Mouse (Mus musculus) right cerebral cortex, postnatal 10 days (tissue): ENCODE data around the gene Serbp1.
A peak's percentile ranks its signal among the peaks of the same experiment; 100 is the strongest.

Experiments
- DNase-seq, 2 experiments: peaks; one replicate each; pipeline ENCODE4 v3.0.0; 2021; ENCODE audit warnings: low spot score in 2 of 2

Serbp1 gene

DNA sequence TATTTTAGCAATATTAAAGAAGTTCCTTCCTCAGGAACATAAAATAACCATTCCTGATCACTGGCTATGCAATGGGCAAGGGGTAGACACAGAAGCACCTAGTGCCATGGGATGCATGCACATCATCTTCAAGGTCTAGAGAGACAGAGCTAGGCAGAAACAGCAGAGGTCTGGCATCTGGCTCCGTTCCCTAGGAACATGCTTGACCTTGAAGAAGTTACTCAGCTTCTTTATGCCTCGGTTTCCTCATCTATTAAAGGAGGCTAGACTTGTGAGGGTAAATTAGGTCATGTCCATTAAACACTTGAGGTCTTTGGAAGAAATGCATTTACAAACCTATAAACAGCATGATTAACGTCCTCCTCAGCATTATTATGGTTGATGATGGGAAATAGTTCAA is 2.3 kb upstream of the Serbp1 start:
- DNase-seq = no peak

DNA sequence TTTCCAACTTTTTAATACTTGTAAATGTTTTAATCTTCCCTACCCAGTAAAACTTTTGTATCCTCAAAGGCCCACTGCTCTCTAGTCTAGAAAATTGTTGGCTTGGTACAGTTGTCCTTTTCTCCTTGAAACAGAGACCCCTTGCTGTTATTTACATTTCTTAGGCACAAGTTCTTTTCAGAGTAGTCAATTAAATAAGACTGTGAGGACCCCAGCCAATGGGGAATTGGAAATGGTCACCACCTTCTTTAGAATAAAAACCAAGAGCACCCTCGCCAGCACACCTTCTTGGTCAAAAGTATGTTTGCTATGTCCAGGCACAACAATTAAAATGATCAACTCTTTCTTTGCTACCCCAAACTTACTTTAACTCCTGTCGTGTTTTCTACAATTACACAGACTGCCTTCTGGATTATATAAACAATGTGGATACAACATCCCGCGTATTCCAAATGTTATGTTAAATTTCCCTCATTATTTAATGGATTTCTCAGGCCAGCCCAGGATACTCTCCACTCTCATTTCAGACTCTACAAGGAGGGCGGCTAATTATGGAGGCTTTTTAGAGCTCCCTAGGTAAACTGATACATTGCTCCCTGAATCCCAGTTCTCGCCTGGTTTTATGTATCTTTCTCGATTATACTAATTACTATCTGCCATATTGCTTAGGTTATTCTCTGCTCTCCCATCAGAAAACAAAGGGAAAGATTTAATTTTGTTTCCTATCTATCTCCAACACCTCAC is 1.3 kb upstream of the Serbp1 start:
- no peak for DNase-seq

DNA sequence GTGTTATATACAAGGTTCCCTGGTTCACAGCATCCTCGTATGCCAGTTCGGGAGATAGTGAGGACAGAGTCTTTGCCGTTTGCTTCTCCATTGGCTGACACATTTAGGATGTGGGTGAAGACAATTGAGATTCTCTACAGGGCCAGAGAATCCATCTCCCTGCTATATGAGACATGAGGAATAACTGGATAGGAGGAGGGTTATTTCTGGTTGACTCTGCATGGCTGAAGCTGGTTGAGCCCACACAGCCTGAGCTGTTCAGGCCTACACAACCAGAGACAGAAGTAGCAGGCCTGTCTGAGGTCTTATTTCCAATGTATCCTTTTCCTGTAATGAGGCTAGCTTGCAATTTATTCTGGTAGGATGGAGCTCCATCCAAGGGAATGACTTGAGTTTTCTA is 3.3 kb downstream of the Serbp1 start:
- DNase-seq = no peak

DNA sequence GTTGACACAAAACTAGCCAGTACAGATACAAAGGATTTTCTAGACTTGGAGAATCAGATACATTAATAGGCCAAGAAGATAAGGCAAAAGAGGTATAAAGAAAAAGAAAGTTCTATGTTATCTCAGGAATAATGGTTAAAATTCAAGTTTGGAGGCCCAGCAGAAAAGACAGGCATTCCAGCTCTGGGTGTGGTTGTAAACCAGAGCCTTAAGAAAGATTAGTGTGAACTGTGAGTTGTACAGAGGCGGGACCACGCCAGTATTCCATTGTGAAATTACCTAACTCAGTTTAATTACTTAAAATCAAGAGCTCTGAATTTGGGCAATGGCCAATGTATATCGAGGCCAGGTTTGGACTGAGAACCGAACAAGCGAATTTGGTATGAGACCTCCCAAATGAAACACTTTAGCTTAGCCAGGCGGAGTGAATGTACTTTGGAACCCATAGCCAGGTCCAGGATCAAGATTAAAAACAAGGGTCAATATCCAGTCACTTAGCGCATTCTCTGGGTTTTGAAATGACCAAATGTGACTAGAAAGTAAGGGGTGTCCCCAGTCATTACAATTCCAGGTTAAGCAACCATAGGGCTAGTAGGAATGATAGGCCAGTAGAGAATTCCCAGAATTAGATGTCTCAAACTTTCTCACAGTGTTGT is 5.9 kb downstream of the Serbp1 start:
- no peak for DNase-seq

DNA sequence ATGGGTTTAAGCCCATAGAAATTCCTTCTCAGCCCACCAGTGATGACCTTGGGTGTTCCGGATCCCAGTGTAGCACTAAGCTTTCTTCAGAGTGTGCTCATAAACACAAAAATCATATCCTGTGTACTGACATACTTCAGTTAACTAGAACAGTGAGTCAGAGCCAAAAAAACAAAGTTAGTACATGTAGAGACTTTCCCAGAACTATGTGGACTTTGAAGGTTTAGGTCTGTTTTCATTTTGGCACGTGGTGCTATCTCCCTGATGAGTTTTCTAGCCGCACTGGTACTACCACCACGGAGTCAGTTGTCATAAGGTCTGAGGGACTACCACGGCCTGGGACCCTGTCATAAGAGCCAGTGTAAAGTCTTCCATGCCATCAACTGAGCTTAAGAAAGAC is 6.5 kb downstream of the Serbp1 start:
- DNase-seq = no peak

DNA sequence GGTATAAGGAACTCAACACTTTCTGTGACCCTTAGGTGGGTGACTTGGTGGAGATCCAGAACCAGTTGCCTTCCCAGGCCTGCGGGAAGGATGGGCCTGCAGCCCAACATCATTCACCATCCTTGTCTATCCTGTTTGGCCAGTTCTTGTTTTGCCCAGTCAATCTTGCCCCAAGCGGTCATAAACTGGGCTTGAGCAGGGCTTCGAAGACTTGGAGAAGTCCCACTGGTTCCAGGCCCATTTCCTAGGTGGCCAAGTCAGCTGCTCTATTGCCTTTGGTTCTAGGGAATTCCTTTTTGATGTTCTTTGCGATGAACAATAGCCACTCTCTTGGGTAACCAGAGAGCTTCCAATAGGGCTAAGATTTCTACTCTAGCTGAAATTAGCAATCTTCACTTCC is 13.1 kb downstream of the Serbp1 start:
- DNase-seq = no peak

- no peak for DNase-seq
Measured at GRCm38 (mm10) chr6:67264935-67265334, 27.0 kb downstream of the Serbp1 start.

- DNase-seq = peak; percentile 43 to 50
Measured at GRCm38 (mm10) chr6:67266159-67266657, 28.2 kb downstream of the Serbp1 start.

- DNase-seq = peak; percentile 98 to 99
Measured at GRCm38 (mm10) chr6:67266664-67267407, 28.9 kb downstream of the Serbp1 start.

- DNase-seq = peak; percentile 46 to 52
Measured at GRCm38 (mm10) chr6:67267408-67268244, 29.6 kb downstream of the Serbp1 start.

- DNase-seq = no peak
Measured at GRCm38 (mm10) chr6:67268245-67268612, 30.3 kb downstream of the Serbp1 start.

DNA sequence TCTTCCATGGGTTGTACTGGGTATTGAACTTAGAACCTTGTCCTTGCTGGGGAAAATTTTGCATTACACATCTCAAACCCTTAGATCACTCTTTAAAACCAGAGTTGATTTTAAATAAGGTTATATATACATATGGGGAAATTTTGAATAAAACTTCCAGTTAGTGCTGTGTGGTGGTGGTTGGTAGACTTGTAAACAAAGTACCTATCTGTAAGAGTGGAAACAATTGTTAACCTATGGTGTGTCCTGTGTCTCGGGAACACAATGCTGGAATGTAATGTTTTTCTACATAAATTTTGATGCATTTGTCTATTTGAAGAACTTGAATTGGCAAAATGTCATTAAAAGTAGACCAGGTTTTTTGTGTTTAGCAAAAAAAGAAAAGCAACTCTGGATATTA is 31.0 kb downstream of the Serbp1 start:
- no peak for DNase-seq

DNA sequence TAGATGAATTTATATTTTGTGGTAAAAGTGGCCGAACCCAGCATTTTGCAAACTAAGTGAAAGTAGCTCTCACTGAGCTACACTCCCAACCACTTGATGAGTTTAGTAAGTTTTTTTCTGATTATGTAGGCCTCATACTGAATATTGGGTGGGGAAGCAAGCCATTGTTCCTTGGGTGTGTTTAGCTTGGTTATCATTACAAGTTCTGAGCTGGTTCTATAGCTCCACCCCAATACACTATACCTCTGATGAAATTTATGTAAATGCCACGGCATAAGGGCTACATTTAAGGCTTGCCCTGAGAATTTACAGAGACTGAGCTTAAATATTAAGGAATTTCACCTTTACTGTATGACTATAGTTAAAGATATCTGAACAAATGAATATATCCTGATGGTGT is 31.5 kb downstream of the Serbp1 start:
- DNase-seq = no peak

DNA sequence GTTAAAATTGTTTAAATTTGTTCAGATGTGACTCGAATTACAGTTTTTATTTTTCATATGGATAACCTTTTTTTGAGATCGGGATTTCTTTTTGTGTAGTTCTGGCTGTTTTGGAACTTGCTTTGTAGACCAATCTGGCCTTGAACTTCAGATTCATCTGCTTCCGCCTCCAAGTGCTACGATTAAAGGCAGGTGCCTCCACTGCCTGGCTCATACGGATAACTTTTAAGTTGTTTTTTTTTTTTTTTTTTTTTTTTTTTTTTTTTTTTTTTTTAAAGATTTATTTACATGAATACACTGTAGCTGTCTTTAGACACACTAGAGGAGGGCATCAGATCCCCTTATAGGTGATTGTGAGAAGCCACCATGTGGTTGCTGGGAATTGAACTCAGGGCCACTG is 40.0 kb downstream of the Serbp1 start:
- no peak for DNase-seq

- no peak for DNase-seq
Measured at GRCm38 (mm10) chr6:67281614-67282197, 43.7 kb downstream of the Serbp1 start.

DNA sequence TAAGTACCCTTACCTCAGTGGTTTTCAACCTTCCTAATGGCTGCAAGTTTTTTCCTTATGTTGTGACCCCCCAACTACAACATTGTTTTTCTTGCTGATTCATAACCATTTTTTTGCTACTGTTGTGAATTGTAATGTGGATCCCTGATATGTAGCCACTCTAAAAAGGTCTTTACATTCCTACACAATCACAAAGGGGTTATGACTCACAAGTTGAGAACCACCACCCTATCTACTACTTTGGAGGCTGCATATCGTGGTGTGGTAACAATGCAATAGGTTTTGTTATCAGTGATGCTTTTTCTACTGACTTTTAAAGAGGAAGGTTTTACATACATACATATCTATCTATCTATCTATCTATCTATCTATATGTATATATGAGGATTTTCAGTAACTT is 44.9 kb downstream of the Serbp1 start:
- no peak for DNase-seq

DNA sequence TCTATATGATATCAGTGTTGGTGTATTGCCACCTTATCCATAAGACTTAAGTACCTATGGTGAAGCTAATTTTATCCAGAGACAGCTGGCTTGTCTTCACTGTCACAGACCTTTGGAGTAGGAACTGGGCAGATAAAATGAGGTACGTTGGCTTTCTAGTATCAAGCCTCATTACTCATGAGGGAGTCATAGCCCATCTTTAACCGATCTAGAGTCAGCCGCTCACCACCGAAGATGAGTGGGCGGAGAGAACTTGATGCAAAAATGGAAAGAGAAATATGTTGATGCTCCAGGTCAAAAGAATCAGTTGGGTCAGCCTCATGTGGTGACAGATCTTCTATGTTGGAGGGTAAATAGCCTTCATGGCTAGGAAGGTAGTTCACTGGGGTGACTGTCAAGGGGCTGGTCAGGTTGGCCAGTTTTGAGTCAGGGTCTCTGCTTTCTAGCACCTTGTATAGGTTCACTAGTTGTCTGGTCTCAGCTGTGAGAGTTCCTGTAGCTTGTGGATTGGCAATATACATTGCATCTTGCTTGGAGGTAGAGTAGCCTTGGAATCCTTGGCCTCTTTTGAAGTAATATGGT is 54.2 kb downstream of the Serbp1 start:
- no peak for DNase-seq

DNA sequence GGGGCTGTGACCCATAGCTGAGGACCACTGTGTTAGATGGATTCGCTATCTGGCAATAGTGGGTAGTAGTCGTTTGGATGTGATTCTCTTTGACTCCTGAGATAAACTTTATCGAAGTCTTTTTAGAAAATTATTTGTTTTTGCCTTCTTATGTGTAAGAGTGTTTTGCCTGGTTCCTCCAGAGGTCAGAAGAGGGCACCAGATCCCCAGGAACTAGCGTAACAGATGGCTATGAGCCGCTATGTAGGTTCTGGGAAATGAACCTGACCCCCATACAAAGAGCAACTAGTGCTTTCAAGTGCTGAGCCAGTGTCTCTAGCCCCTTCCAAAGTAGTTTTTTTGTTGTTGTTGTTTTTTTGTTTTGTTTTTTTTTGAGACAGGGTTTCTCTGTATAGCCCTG is 58.1 kb downstream of the Serbp1 start:
- no peak for DNase-seq

- DNase-seq = no peak
Measured at GRCm38 (mm10) chr6:67298742-67299141, 60.8 kb downstream of the Serbp1 start.

GRCm38 (mm10) chr6:67300300-67300699 is 62.3 kb downstream of the Serbp1 start:
- DNase-seq = no peak

DNA sequence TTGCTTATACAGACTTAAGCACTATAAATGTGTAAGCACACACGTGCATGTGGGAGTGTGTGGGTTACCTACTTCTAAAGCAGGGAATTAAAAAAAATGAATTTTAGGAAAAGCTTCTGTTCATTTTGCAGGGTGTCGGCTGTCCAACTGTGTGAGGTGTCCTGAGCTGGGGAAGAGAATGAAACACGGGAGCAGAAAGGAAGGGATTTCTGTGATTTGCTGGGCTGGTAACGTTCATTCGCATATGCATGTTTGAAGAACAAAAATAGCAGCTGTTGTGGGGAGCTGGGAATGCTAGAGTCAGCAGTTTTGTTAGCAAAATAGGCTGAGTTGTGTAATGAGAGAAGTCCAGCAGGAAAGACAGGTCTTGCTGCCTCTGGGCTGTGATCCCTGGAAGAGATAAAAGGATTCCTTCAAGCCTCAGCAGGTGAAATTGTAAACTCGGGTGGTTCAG is 62.8 kb downstream of the Serbp1 start:
- peak; percentile 29 to 51 for DNase-seq
